Mouse (Mus musculus): ENCODE measurements around the gene Fgf18. TPM values are rescaled to one million over a fixed set of nuclear protein-coding genes. Genes with fewer than 3 reads are reported as not detected.

Fgf18 gene
- polyA plus RNA-seq, 1 experiment, result 0.12 TPM

DNA sequence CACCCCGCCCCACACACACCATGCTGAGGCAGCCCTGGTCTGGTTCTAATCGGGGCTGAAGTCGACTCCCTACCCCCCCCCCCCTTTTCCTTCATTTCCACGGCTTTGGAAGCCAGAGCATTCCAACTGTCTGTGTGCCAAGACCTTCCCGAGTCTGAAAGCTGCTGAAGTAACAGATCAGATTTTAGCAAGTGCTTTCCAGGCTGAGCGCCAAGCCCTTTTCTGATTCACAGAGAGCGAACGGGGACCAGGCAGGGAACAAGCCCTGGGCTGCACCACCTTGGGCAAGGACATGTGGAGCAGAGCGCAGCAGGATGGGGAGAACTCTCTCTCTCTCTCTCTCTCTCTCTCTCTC lies 1.1 kb downstream of the Fgf18 start:
- no peaks in the 10 kb centered on the region for H3K79me2 ChIP-seq (ENCODE audit: control insufficient read depth, insufficient read depth)
- no peaks in the 10 kb centered on the region for H3K27me3 ChIP-seq (ENCODE audit: control insufficient read depth, insufficient read depth, insufficient read length)
- no peaks in the 10 kb centered on the region for H3K79me3 ChIP-seq (ENCODE audit: low read depth)
- H3ac ChIP-seq (ENCODE audit: control insufficient read depth, insufficient read length, low read depth), result no peak overlapping the region
- H3K4me3 ChIP-seq (ENCODE audit: insufficient read depth, poor library complexity, severe bottlenecking), result no peak overlapping the region
- no peak for TF ChIP-seq USF1 (IDR thresholded peaks at IDR 0.05; ENCODE audit: low read depth)
- H3K36me3 ChIP-seq (ENCODE audit: control insufficient read depth, insufficient read depth), result peaks cover 21% of the 10 kb centered on the region

DNA sequence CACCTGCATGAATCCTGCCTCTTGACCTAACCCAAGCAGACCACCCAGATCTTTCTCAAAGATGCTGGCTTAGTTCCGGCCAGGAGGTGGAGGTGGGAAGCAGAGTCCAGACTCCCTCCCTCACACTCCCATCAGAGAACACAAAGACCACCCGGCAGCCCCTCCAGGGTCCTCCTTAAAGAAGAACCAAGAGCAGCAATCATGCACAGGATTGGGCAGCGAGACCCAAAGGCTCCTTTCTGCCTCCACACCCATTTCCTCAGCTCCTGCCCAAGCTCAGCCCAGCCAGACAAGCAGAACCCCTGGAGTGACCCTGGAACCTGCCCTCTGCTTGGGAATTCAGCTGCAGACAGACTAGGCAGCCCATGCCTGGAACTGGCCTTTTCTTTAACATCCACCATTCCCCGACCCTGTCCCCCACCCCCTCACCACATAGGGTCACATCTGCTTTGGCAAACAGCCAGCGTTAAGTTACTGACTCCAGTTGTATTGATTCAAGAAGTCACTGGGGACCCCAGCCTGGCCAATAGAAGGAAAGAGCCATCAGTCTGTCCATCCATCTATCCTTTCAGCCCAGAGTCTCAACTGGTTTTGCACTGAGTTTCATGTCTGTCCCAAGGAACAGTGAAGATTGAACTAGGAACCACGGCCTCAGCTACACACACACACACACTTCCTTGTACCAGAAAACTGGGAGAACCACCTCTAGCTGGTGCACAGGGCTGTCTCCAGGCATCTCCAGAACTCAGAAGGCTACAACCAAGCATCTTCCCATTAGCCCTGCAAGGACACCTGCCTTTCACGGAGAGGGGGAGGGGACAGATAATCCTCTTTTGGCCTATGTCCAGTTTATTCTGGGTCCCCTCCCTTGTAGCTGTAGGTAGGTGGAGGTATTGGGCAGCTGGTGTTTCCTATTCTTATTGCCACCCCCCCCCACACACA lies 1.7 kb downstream of the Fgf18 start:
- TF ChIP-seq CTCF (IDR thresholded peaks at IDR 0.05; ENCODE audit: control insufficient read depth, insufficient read depth, insufficient read length), result no peak
- no peak for TF ChIP-seq MYOD1 (IDR thresholded peaks at IDR 0.05; ENCODE audit: control insufficient read depth, insufficient read length, low read depth)
- no peak for TF ChIP-seq CEBPB (IDR thresholded peaks at IDR 0.05; ENCODE audit: low read depth)
- TF ChIP-seq MYOG (IDR thresholded peaks at IDR 0.05; ENCODE audit: control insufficient read depth, extremely low read depth, insufficient read length), result no peak
- no peak for TF ChIP-seq USF1 (IDR thresholded peaks at IDR 0.05; ENCODE audit: low read depth)
- TF ChIP-seq FOSL1 (IDR thresholded peaks at IDR 0.05; ENCODE audit: insufficient read depth, low read length, poor library complexity, severe bottlenecking), result no peak
- TF ChIP-seq MAX (IDR thresholded peaks at IDR 0.05), result no peak
- Histone ChIP-seq H3K4me3 (ENCODE audit: insufficient read depth, poor library complexity, severe bottlenecking) (no peak overlapping the region), H3K27me3 (ENCODE audit: control insufficient read depth, insufficient read depth, insufficient read length) (no peaks in the 10 kb centered on the region)

DNA sequence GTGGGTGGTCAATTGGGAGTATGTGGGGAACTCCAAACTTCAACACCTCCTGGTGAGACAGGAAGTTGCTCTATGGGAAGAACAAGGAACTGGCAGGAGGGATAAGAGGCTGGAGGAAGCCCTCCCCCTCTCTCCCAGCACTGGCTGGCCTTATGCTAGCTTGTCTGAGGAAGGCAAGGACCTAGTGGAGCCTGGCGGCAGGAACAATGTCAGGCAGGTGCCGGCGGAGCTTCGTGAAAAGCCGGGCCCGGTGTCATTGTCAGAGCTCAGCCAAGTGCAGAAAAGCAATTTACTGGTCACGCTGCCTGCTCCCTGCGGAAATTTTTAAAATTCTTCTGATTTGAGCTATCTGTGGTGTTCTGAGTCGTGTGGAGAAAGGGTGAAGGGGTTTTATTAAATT lies 3.3 kb downstream of the Fgf18 start:
- Histone ChIP-seq H3K79me2 (ENCODE audit: control insufficient read depth, insufficient read depth) (no peaks in the 10 kb centered on the region), H3ac (ENCODE audit: control insufficient read depth, insufficient read length, low read depth) (no peak overlapping the region), H3K4me3 (ENCODE audit: insufficient read depth, poor library complexity, severe bottlenecking) (no peak overlapping the region), H3K36me3 (ENCODE audit: control insufficient read depth, insufficient read depth) (no peaks in the 10 kb centered on the region), H3K79me3 (ENCODE audit: low read depth) (no peaks in the 10 kb centered on the region), H3K27me3 (ENCODE audit: control insufficient read depth, insufficient read depth, insufficient read length) (no peaks in the 10 kb centered on the region)
- TF ChIP-seq USF1 (IDR thresholded peaks at IDR 0.05; ENCODE audit: low read depth) (no peak), CTCF (IDR thresholded peaks at IDR 0.05; ENCODE audit: control insufficient read depth, insufficient read depth, insufficient read length) (no peak), MYOD1 (IDR thresholded peaks at IDR 0.05; ENCODE audit: control insufficient read depth, insufficient read length, low read depth) (no peak), MYOG (IDR thresholded peaks at IDR 0.05; ENCODE audit: control insufficient read depth, extremely low read depth, insufficient read length) (no peak), FOSL1 (IDR thresholded peaks at IDR 0.05; ENCODE audit: insufficient read depth, low read length, poor library complexity, severe bottlenecking) (no peak), CEBPB (IDR thresholded peaks at IDR 0.05; ENCODE audit: low read depth) (no peak), MAX (IDR thresholded peaks at IDR 0.05) (no peak)

More for the DNA sequence above, 1.7 kb downstream of the Fgf18 start:
- peaks cover 14% of the 10 kb centered on the region for H3K36me3 ChIP-seq (ENCODE audit: control insufficient read depth, insufficient read depth)
- no peaks in the 10 kb centered on the region for H3K79me2 ChIP-seq (ENCODE audit: control insufficient read depth, insufficient read depth)
- no peaks in the 10 kb centered on the region for H3K79me3 ChIP-seq (ENCODE audit: low read depth)
- no peak overlapping the region for H3ac ChIP-seq (ENCODE audit: control insufficient read depth, insufficient read length, low read depth)

DNA sequence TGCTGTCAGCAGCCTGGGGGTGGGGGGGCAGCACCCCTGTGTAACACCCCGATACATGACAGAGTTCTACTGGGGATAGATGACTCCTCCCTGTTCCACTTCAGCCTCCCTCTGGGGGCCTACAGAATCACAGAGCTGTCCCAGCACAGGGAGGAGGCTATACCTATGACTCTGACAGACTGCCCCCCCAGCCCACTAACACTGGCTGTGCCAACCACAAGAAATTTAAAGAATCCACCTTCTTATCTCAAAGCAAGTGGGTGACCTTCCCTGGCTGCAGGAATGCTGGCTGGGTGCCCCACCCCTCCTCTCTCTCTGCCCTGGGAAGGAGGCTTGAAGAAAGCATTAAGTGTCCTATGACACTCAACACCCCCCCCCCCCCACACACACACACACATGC lies 4.4 kb downstream of the Fgf18 start:
- H3K36me3 ChIP-seq (ENCODE audit: control insufficient read depth, insufficient read depth), result no peaks in the 10 kb centered on the region
- no peaks in the 10 kb centered on the region for H3K79me3 ChIP-seq (ENCODE audit: low read depth)
- H3K27me3 ChIP-seq (ENCODE audit: control insufficient read depth, insufficient read depth, insufficient read length), result no peaks in the 10 kb centered on the region
- TF ChIP-seq FOSL1 (IDR thresholded peaks at IDR 0.05; ENCODE audit: insufficient read depth, low read length, poor library complexity, severe bottlenecking), result no peak
- TF ChIP-seq MYOD1 (IDR thresholded peaks at IDR 0.05; ENCODE audit: control insufficient read depth, insufficient read length, low read depth), result no peak
- no peak for TF ChIP-seq CEBPB (IDR thresholded peaks at IDR 0.05; ENCODE audit: low read depth)
- TF ChIP-seq MAX (IDR thresholded peaks at IDR 0.05), result no peak
- TF ChIP-seq CTCF (IDR thresholded peaks at IDR 0.05; ENCODE audit: control insufficient read depth, insufficient read depth, insufficient read length), result no peak
- no peak for TF ChIP-seq USF1 (IDR thresholded peaks at IDR 0.05; ENCODE audit: low read depth)
- TF ChIP-seq MYOG (IDR thresholded peaks at IDR 0.05; ENCODE audit: control insufficient read depth, extremely low read depth, insufficient read length), result no peak
- H3ac ChIP-seq (ENCODE audit: control insufficient read depth, insufficient read length, low read depth), result no peak overlapping the region
- no peaks in the 10 kb centered on the region for H3K79me2 ChIP-seq (ENCODE audit: control insufficient read depth, insufficient read depth)
- H3K4me3 ChIP-seq (ENCODE audit: insufficient read depth, poor library complexity, severe bottlenecking), result no peak overlapping the region

DNA sequence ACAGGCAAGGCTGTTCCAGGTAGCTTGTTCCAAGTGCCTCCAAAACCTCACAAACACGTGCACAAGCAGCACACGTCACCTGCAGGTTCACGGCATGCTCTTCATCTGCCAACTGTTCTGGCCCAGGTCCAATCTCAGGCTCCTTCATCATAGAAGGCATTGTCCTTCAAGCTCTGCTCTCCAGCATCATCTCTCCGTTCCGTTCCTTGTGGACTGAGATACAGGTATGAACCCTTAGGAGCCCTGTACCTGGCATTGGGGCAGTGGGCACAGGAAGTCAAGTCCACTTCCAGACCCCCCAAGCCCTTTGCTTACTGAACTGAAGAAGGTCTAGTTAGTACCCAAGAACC lies 7.1 kb downstream of the Fgf18 start:
- Histone ChIP-seq H3K27me3 (ENCODE audit: control insufficient read depth, insufficient read depth, insufficient read length) (no peaks in the 10 kb centered on the region), H3K4me3 (ENCODE audit: insufficient read depth, poor library complexity, severe bottlenecking) (no peak overlapping the region), H3K79me2 (ENCODE audit: control insufficient read depth, insufficient read depth) (no peaks in the 10 kb centered on the region), H3K36me3 (ENCODE audit: control insufficient read depth, insufficient read depth) (no peaks in the 10 kb centered on the region), H3K79me3 (ENCODE audit: low read depth) (no peaks in the 10 kb centered on the region), H3ac (ENCODE audit: control insufficient read depth, insufficient read length, low read depth) (no peak overlapping the region)
- TF ChIP-seq MYOG (IDR thresholded peaks at IDR 0.05; ENCODE audit: control insufficient read depth, extremely low read depth, insufficient read length) (no peak), MAX (IDR thresholded peaks at IDR 0.05) (no peak), USF1 (IDR thresholded peaks at IDR 0.05; ENCODE audit: low read depth) (no peak), MYOD1 (IDR thresholded peaks at IDR 0.05; ENCODE audit: control insufficient read depth, insufficient read length, low read depth) (no peak), CEBPB (IDR thresholded peaks at IDR 0.05; ENCODE audit: low read depth) (no peak), FOSL1 (IDR thresholded peaks at IDR 0.05; ENCODE audit: insufficient read depth, low read length, poor library complexity, severe bottlenecking) (no peak), CTCF (IDR thresholded peaks at IDR 0.05; ENCODE audit: control insufficient read depth, insufficient read depth, insufficient read length) (no peak)
